Mouse (Mus musculus) thymus, adult 2 months (tissue): ENCODE data around the gene Ces4a. TPM values are rescaled to one million over a fixed set of nuclear protein-coding genes. Genes with fewer than 3 reads are reported as not detected.

ENCODE experiments used
- DNase-seq: peaks from one replicate; pipeline ENCODE4 v3.0.0; 2021
- H3K27ac ChIP-seq: fragments of 200-500 bp; 2 replicates; pipeline ENCODE4 v1.5.1; 2012; ENCODE audit warnings: low read length, control low read depth; ENCODE audit not compliant: control insufficient read depth, insufficient read depth
- H3K27me3 ChIP-seq: fragments of 200-500 bp; 2 replicates; pipeline ENCODE4 v1.6.1; 2012; ENCODE audit warnings: mild to moderate bottlenecking, low read length, moderate library complexity, mixed read lengths; ENCODE audit not compliant: control insufficient read depth, insufficient read depth
- H3K36me3 ChIP-seq: fragments of 200-500 bp; 2 replicates; pipeline ENCODE4 v1.6.1; 2012; ENCODE audit warnings: mild to moderate bottlenecking, low read length, moderate library complexity; ENCODE audit not compliant: control insufficient read depth, insufficient read depth
- H3K4me1 ChIP-seq: fragments of 200-500 bp; replicated peaks from 2 replicates; pipeline ENCODE4 v1.6.1; 2012; ENCODE audit warnings: low read length; ENCODE audit not compliant: control insufficient read depth, insufficient read depth
- H3K4me3 ChIP-seq: fragments of 200-500 bp; 2 replicates; pipeline ENCODE4 v1.5.1; 2012; ENCODE audit warnings: mild to moderate bottlenecking, low read length, control low read depth, moderate library complexity; ENCODE audit not compliant: control insufficient read depth, insufficient read depth
- CTCF ChIP-seq: fragments of 200-500 bp; IDR thresholded peaks from 2 replicates; pipeline ENCODE4 v1.5.1; 2012; ENCODE audit warnings: mild to moderate bottlenecking, control low read depth, low read length, moderate library complexity, borderline replicate concordance; ENCODE audit not compliant: control insufficient read depth, poor library complexity, insufficient read depth; ENCODE audit errors: extremely low read depth
- POLR2A ChIP-seq: fragments of 200-500 bp; IDR thresholded peaks from 2 replicates; pipeline ENCODE4 v1.6.1; 2012; ENCODE audit warnings: mild to moderate bottlenecking, low read length, control low read depth, moderate library complexity; ENCODE audit not compliant: control insufficient read depth, poor library complexity, insufficient read depth; ENCODE audit errors: extremely low read depth
- WGBS: fragments of 180-500 bp; shearing (Covaris S2); methylation state at CpG from one replicate; pipeline ENCODE4 v1.1.7; 2018; 5-methylcytosine and 5-hydroxymethylcytosine counted together
- polyA plus RNA-seq: library from polyadenylated mRNA; depleted of rRNA; stranded (reverse); fragments of >200 nt; gene quantifications from 2 replicates; pipeline ENCODE4 v1.2.3, GENCODE M21; 2012

Ces4a gene
- polyA plus RNA-seq, 1 experiment = not detected

DNA sequence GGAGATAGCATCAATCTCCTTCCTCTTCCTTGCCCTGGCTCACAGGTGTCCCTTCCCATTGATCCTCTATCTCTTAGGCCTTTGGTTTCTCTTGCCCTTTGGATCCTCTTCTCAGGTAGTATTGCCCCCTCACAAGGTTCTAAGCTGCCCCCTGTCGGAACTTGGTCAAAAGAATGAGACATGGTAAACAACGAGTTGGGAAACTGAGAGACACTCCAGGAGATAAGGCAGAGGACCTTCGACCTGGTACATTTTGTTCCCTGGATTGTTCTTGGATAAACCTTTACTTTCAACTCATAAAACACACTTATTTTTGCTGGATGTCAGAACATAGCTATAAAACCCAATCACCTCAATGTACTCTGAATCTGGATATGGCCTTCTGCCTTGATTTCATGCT lies 27.4 kb upstream of the Ces4a start:
- H3K36me3 ChIP-seq = no peaks in the 10 kb centered on the region
- no peak overlapping the region for H3K4me3 ChIP-seq
- TF ChIP-seq CTCF (no peak), POLR2A (no peak)
- DNase-seq = no peak
- no peaks in the 10 kb centered on the region for H3K27me3 ChIP-seq
- whole genome bisulfite sequencing = 90% methylated on average over 3 of the region's 3 CpGs
- H3K4me1 ChIP-seq = no peaks in the 10 kb centered on the region
- no peak overlapping the region for H3K27ac ChIP-seq

DNA sequence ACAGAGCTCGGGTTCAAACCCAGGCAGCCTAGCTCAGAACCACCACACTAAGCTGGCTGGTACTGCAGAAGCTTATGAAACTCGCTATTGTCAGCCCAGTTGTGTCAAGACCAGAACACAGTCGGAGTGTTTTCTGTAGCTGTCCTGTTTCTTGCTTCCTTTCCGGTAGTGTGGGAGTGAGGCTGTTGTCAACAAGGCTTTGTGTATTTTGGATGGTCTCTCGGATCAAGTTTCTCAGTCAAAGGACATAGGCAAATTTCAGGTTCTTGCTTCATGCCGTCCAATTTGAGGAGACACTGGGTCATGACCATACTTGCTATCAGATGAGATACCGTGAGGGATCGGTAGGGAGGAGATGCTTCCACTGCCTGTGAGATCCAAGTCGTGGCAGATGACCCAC lies 1.7 kb upstream of the Ces4a start:
- no peak for DNase-seq
- no peaks in the 10 kb centered on the region for H3K27me3 ChIP-seq
- no peaks in the 10 kb centered on the region for H3K36me3 ChIP-seq
- H3K27ac ChIP-seq = no peak overlapping the region
- no peak overlapping the region for H3K4me3 ChIP-seq
- H3K4me1 ChIP-seq = no peaks in the 10 kb centered on the region
- TF ChIP-seq POLR2A (no peak), CTCF (no peak)
- 88% methylated on average over 9 of the region's 9 CpGs for WGBS

- Histone ChIP-seq H3K36me3 (no peaks in the 10 kb centered on the region), H3K4me1 (no peaks in the 10 kb centered on the region; the same call in 1 of the 2 replicates), H3K27ac (no peak overlapping the region), H3K4me3 (no peak overlapping the region), H3K27me3 (no peaks in the 10 kb centered on the region)
- DNase-seq = peak; percentile 71
- WGBS = 20% methylated on average over 4 of the region's 4 CpGs
- TF ChIP-seq POLR2A (no peak), CTCF (peak; percentile 40; the same call in 1 of the 2 replicates)
Measured at GRCm38 (mm10) chr8:105138423-105138822, 6.8 kb downstream of the Ces4a start.

- H3K4me1 ChIP-seq = no peaks in the 10 kb centered on the region; the same call in 1 of the 2 replicates
- H3K27me3 ChIP-seq = no peaks in the 10 kb centered on the region
- H3K4me3 ChIP-seq = no peak overlapping the region
- no peaks in the 10 kb centered on the region for H3K36me3 ChIP-seq
- 36% methylated on average over 19 of the region's 19 CpGs for WGBS
- TF ChIP-seq POLR2A (no peak), CTCF (no peak)
- H3K27ac ChIP-seq = no peak overlapping the region
- no peak for DNase-seq
Measured at GRCm38 (mm10) chr8:105142395-105142794, 10.8 kb downstream of the Ces4a start.

GRCm38 (mm10) chr8:105151654-105152053 lies 20.1 kb downstream of the Ces4a start:
- Histone ChIP-seq H3K27ac (no peak overlapping the region), H3K4me3 (no peak overlapping the region), H3K27me3 (peaks cover 4% of the 10 kb centered on the region; the same call in 1 of the 2 replicates), H3K36me3 (no peaks in the 10 kb centered on the region), H3K4me1 (no peaks in the 10 kb centered on the region)
- no peak for TF ChIP-seq POLR2A
- TF ChIP-seq CTCF = no peak
- DNase-seq = no peak
- 90% methylated on average over 4 of the region's 4 CpGs for WGBS

- Histone ChIP-seq H3K4me1 (no peaks in the 10 kb centered on the region), H3K27ac (no peak overlapping the region), H3K4me3 (no peak overlapping the region), H3K36me3 (no peaks in the 10 kb centered on the region), H3K27me3 (peaks cover 4% of the 10 kb centered on the region; the same call in 1 of the 2 replicates)
- WGBS = 23% methylated on average over 27 of the region's 27 CpGs
- TF ChIP-seq POLR2A (no peak), CTCF (no peak)
- no peak for DNase-seq
Measured at GRCm38 (mm10) chr8:105152623-105153398, 21.2 kb downstream of the Ces4a start.
